Mouse (Mus musculus) embryo, embryonic 10 days (tissue): ENCODE data around the gene Ralgds.

Experiments
- DNase-seq: peaks from one replicate; pipeline ENCODE4 v3.0.0-alpha.2; 2015; ENCODE audit warnings: low spot score

The Ralgds gene

DNA sequence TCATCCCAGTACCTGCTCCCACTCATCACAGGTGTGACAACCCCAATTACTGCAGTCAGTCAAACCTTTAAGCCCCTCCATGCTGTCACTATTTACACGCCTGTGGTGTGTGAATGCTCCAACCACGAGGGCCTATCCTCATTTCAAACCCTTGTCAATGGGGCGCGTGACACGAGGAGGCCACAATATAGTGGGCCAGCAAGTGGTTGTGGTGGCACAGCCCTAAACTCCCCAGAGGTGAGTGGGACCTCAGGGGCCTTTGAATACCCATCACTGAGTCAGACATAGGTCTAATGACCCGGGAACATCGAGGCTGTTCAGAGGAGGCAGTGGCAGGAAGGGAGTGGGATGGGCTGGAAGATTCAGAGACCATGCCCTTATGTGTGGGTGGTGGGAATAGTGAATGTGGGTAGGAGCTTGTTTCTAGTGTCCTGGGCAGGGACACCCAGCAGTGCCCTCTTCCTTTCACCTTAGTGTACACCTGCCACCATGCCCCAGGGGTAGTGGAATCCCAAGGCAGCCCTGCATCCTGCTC is 21.0 kb downstream of the Ralgds start:
- DNase-seq = no peak

DNA sequence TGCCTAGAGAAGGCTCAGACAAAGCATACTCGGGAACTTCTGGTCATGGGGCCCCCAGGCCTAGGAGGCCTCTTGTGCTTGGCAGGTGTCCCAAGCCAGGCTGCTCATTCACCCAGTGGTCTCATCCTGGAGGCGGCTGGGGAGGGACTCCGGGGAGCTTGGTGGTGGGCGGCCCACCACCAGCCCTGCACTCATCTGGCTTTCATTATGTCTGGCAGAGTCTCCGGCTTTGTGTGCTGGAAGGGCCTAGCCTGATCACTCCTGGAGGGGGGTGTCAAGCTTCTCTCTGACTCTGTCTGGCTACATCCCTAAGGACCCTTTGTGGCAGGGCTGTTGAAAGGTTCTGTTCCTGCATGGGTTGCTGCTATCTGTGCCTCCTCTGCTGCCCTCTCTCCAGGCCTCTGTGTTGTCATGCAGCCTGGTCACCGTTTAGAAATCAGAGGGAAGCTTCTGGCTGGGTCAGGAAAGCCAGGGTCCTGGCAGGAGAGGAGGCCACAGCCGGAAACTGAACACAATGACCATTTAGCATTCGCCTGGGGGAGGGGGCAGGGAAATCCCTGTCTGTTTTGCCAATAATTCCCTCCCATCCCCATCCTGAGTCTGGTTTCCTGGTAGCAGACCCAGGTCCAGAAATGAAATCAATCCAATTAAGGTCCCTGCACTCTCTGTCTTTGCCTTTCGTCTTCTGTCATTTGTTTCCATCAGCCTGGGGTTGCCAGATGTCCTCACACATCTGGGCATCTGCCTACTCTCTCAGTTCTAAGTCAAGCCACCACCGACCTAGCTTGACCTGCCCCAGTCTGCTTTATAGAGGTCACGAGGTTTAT is 21.7 kb downstream of the Ralgds start:
- peak; percentile 68 for DNase-seq

GRCm38 (mm10) chr2:28535263-28535540 is 22.3 kb downstream of the Ralgds start:
- no peak for DNase-seq

DNA sequence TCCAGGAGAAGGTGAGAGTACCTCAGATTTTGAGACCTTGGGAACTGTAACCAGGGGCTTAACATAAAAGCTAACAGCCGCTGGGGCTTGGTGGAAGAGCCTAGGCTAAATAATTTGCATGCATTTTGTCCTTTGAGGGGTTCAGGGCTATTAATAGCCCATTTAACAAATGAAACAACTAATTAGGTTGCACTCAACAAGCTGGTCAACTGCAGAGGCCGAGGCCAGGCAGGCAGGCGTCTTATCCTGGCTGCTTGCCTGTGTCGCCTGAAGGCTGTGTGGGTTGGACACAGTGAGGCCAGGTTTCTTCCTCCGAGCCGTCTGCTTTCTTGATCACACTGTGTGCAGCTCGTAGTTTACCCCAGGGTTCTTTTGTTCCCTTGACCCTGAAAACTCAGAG is 22.7 kb downstream of the Ralgds start:
- no peak for DNase-seq

GRCm38 (mm10) chr2:28536166-28536565 is 23.2 kb downstream of the Ralgds start:
- no peak for DNase-seq

GRCm38 (mm10) chr2:28536766-28537633 is 24.1 kb downstream of the Ralgds start:
- no peak for DNase-seq

DNA sequence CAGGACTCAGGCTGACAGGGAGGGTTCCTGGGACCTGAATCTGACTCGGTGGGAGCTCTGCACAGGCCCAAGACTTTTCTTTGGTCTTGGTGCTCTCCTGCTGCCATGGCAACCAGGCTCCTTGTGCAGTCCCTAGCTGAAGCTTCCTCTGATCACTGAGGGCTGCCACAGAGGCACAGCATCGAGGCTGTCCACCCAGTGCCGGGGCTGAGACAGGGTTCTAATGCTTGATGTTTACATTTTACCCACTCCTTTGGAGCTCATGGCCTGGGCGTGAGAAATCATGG is 24.7 kb downstream of the Ralgds start:
- peak; percentile 51 for DNase-seq

DNA sequence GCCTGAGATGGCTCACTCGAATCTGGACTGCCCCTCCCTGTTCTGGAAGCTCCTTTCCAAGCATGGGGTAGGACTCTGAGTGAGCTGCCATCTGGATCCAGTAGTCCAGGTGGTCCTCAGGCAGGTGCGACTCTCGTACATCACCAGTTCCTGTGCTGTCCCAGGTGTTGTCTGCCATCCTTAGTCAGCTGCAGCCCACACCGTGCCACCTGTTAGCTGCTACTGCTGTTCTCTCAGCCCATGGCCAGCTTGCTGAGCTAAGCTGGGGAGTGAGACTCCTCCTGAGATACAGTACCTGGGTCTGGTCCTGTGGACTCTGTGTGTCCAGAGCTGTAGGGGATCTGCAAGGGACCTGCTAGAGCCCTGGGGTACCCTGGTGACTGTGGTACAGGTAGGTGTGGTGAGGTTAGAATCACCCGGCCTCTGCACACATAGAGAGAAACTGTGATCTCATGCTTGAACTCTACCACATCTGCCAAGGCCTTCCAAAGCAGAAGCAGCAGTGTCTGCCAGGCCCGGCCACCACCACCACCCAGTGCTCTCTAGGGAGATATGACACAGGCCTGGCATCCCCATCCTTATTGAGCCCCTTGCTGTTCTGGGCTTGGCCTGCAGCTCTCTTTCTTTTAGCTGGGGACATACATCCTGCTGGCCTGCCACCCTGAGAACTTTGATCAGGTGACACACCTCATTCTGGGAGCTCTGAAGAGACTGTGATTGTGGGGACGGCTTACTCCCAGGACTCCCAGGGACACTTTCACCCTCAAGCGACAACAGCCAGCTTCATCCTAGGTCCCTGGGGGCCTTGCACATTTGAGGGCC is 25.3 kb downstream of the Ralgds start:
- DNase-seq = no peak

GRCm38 (mm10) chr2:28538817-28539128 is 25.8 kb downstream of the Ralgds start:
- DNase-seq = no peak

- DNase-seq = peak; percentile 55
Measured at GRCm38 (mm10) chr2:28539206-28539605, 26.3 kb downstream of the Ralgds start.

GRCm38 (mm10) chr2:28539949-28540348 is 27.0 kb downstream of the Ralgds start:
- no peak for DNase-seq

DNA sequence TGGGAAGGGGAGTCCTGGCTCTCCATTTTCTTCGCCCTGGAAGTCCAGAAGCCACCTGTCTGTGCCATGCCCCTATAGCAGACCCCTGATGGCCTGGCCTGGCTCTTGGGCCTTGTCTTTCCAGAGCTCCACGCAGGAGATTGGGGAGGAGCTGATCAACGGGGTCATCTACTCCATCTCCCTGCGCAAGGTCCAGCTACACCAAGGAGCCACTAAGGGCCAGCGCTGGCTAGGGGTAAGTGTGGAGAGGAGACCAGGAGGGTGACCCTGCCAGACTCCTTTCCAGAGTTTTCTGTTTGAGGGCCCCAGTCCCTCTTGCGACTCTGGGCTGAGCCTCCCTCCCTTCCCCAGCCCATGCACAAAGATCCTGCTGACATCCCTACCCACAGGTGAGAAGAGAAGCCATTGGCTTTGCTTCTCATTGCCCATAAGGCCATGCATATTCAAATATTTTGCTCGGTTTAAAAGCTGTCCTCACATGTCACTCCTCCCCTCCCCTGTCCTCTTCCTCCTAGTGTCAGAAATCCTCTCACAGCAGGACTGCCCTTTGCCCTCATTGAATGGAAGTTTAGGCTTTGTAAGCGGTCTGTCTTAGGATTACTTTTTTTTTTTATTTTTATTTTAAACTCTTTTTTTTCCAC is 27.8 kb downstream of the Ralgds start:
- no peak for DNase-seq

GRCm38 (mm10) chr2:28543894-28544293 is 31.0 kb downstream of the Ralgds start:
- DNase-seq = no peak

GRCm38 (mm10) chr2:28545976-28546375 is 33.1 kb downstream of the Ralgds start:
- no peak for DNase-seq

- no peak for DNase-seq
Measured at GRCm38 (mm10) chr2:28546560-28546959, 33.6 kb downstream of the Ralgds start.

- peak; percentile 85 for DNase-seq
Measured at GRCm38 (mm10) chr2:28547237-28548172, 34.6 kb downstream of the Ralgds start.

DNA sequence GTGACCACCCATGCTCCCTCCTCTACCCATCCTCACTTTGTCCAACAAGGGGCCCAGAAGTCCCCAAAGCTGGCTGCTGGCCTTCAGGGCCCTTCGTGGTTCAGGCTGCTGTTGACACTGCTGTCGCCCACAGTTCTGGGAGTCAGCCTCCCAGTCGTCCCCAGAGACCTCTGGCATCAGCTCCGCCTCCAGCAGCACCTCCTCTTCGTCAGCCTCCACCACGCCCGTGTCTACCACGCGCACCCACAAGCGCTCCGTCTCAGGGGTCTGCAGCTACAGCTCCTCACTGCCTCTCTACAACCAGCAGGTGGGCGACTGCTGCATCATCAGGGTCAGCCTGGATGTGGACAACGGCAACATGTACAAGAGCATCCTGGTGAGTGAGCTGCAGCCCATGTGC is 36.2 kb downstream of the Ralgds start:
- DNase-seq = no peak

GRCm38 (mm10) chr2:28552301-28552700 is 39.4 kb downstream of the Ralgds start:
- no peak for DNase-seq

GRCm38 (mm10) chr2:28557452-28557851 is 44.5 kb downstream of the Ralgds start:
- no peak for DNase-seq

DNA sequence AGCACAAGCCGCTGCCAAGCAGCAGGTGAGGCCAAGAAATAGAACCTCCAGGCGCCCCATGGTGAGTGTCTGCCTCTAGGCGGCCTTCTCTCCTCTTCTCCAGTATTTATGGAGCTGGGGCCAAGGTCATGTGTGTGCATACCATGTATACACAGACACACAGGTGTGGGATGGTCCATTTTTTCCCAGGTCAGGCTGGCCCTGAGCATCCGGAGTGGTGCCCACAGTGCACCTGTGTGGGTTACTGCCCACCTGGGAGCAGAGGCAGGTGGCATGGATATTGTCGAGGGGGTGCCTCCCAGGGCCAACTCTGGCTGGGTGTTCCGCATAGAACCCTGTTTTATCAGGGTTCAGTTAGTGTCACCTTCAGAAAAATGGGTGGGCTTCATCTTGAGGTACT is 50.4 kb downstream of the Ralgds start, which contains the start of gene Cel:
TSS of gene Cel (minus strand) at position 101 of the 400 bp plus-strand sequence.
- no peak for DNase-seq

- no peak for DNase-seq
Measured at GRCm38 (mm10) chr2:28563830-28564229, 50.9 kb downstream of the Ralgds start.
